Mouse (Mus musculus) MEL (cell line): ENCODE results near the gene Atp6v0e. TPM values are rescaled to one million over a fixed set of nuclear protein-coding genes. Genes with fewer than 3 reads are reported as not detected.

Experiments
- DNase-seq: peaks from one replicate; pipeline ENCODE4 v3.0.0; 2011; ENCODE audit warnings: low read depth, low spot score
- H3K27ac ChIP-seq: 2 replicates; pipeline ENCODE4 v1.5.1; 2012; ENCODE audit warnings: low read depth, mild to moderate bottlenecking, control low read depth, low read length, moderate library complexity; ENCODE audit not compliant: control insufficient read depth
- H3K27me3 ChIP-seq, 2 experiments: fragments of 150-350 bp in 1 of 2; sonication (generic) in 1 of 2; 2 replicates each; pipeline ENCODE4 v1.6.1; 2012; ENCODE audit warnings: low read length in 2 of 2, mild to moderate bottlenecking in 2 of 2, improper control_type of control experiment in 1 of 2, moderate library complexity in 1 of 2; ENCODE audit not compliant: insufficient read depth in 2 of 2, control insufficient read depth in 1 of 2
- H3K36me3 ChIP-seq, 2 experiments: 2 replicates each; pipeline ENCODE4 v1.6.1; 2012 to 2014; ENCODE audit warnings: low read length in 2 of 2, improper control_type of control experiment in 1 of 2, inconsistent platforms in 1 of 2, mild to moderate bottlenecking in 1 of 2; ENCODE audit not compliant: insufficient read depth in 2 of 2, control insufficient read depth in 1 of 2
- H3K4me1 ChIP-seq, 2 experiments: fragments of 150-350 bp in 1 of 2; sonication (generic) in 1 of 2; 2 replicates each; pipeline ENCODE4 v1.6.1; 2012; ENCODE audit warnings: low read length in 2 of 2, improper control_type of control experiment in 1 of 2, mild to moderate bottlenecking in 1 of 2; ENCODE audit not compliant: insufficient read depth in 2 of 2, control insufficient read depth in 1 of 2
- H3K4me3 ChIP-seq, 2 experiments: fragments of 150-350 bp in 1 of 2; sonication (generic) in 1 of 2; 2 replicates each; pipeline ENCODE4 v1.5.1; 2012; ENCODE audit warnings: low read depth in 2 of 2, low read length in 2 of 2, mild to moderate bottlenecking in 2 of 2, moderate library complexity in 2 of 2, control low read depth in 1 of 2, improper control_type of control experiment in 1 of 2; ENCODE audit not compliant: control insufficient read depth in 1 of 2, insufficient read depth in 1 of 2
- H3K79me2 ChIP-seq: 2 replicates; pipeline ENCODE4 v1.6.1; 2012; ENCODE audit warnings: mild to moderate bottlenecking, low read length, moderate library complexity; ENCODE audit not compliant: control insufficient read depth, poor library complexity, insufficient read depth
- H3K9ac ChIP-seq: 2 replicates; pipeline ENCODE4 v1.6.1; 2012; ENCODE audit warnings: low read depth, mild to moderate bottlenecking, control low read depth, low read length, moderate library complexity; ENCODE audit not compliant: control insufficient read depth, poor library complexity, severe bottlenecking
- H3K9me3 ChIP-seq: fragments of 150-350 bp; sonication (generic); replicated peaks from 2 replicates; pipeline ENCODE4 v1.6.1; 2012; ENCODE audit warnings: mild to moderate bottlenecking, low read length, improper control_type of control experiment, moderate library complexity; ENCODE audit not compliant: insufficient read depth
- CHD1 ChIP-seq: IDR thresholded peaks from 2 replicates; pipeline ENCODE4 v1.6.1; 2012; ENCODE audit warnings: low read depth, mild to moderate bottlenecking, inconsistent platforms, low read length, improper control_type of control experiment
- CHD2 ChIP-seq: IDR thresholded peaks from 2 replicates; pipeline ENCODE4 v1.6.1; 2011; ENCODE audit warnings: low read length, improper control_type of control experiment
- CTCF ChIP-seq, 3 experiments: IDR thresholded peaks in 2 of 3; conservative IDR thresholded peaks in 1 of 3; 2 replicates each; pipeline ENCODE4 v1.5.1; 2011 to 2012; ENCODE audit warnings: low read length in 3 of 3, low read depth in 2 of 3, mild to moderate bottlenecking in 2 of 3, improper control_type of control experiment in 1 of 3, inconsistent platforms in 1 of 3, mixed read lengths in 1 of 3, moderate library complexity in 1 of 3; ENCODE audit not compliant: control insufficient read depth in 1 of 3, insufficient read depth in 1 of 3, poor library complexity in 1 of 3, severe bottlenecking in 1 of 3
- E2F4 ChIP-seq: IDR thresholded peaks from 2 replicates; pipeline ENCODE4 v1.6.1; 2011; ENCODE audit warnings: low read depth, low read length, improper control_type of control experiment, borderline replicate concordance
- ELF1 ChIP-seq: IDR thresholded peaks from 2 replicates; pipeline ENCODE4 v1.6.1; 2014; ENCODE audit warnings: low read depth, mild to moderate bottlenecking, inconsistent platforms, low read length, improper control_type of control experiment, moderate library complexity
- ETS1 ChIP-seq: IDR thresholded peaks from 2 replicates; pipeline ENCODE4 v1.6.1; 2012; ENCODE audit warnings: low read depth, mild to moderate bottlenecking, inconsistent platforms, low read length, improper control_type of control experiment, moderate library complexity
- GABPA ChIP-seq: IDR thresholded peaks from 2 replicates; pipeline ENCODE4 v1.6.1; 2012; ENCODE audit warnings: low read depth, mild to moderate bottlenecking, inconsistent platforms, low read length, improper control_type of control experiment, moderate library complexity
- HCFC1 ChIP-seq: IDR thresholded peaks from 2 replicates; pipeline ENCODE4 v1.6.1; 2012; ENCODE audit warnings: low read depth, mild to moderate bottlenecking, inconsistent platforms, low read length, improper control_type of control experiment, moderate library complexity
- JUND ChIP-seq: IDR thresholded peaks from 2 replicates; pipeline ENCODE4 v1.6.1; 2011; ENCODE audit warnings: low read depth, mild to moderate bottlenecking, improper control_type of control experiment, low read length
- KAT2A ChIP-seq: conservative IDR thresholded peaks from 2 replicates; pipeline ENCODE4 v1.6.1; 2012; ENCODE audit warnings: low read depth, low read length, improper control_type of control experiment, inconsistent platforms
- MAFK ChIP-seq: IDR thresholded peaks from 2 replicates; pipeline ENCODE4 v1.6.1; 2011; ENCODE audit warnings: low read depth, mild to moderate bottlenecking, low read length, improper control_type of control experiment, borderline replicate concordance
- MAX ChIP-seq: IDR thresholded peaks from 2 replicates; pipeline ENCODE4 v1.6.1; 2011; ENCODE audit warnings: low read length, improper control_type of control experiment
- MEF2A ChIP-seq: IDR thresholded peaks from 2 replicates; pipeline ENCODE4 v1.6.1; 2014; ENCODE audit warnings: low read depth, mild to moderate bottlenecking, inconsistent platforms, low read length, improper control_type of control experiment; ENCODE audit not compliant: poor library complexity, insufficient replicate concordance, severe bottlenecking; ENCODE audit errors: extremely low read depth
- MXI1 ChIP-seq: IDR thresholded peaks from 2 replicates; pipeline ENCODE4 v1.6.1; 2011; ENCODE audit warnings: mild to moderate bottlenecking, low read depth, low read length, improper control_type of control experiment
- MYB ChIP-seq: IDR thresholded peaks from 2 replicates; pipeline ENCODE4 v1.6.1; 2011; ENCODE audit warnings: mild to moderate bottlenecking, low read depth, low read length, improper control_type of control experiment
- MYC ChIP-seq: IDR thresholded peaks from 2 replicates; pipeline ENCODE4 v1.6.1; 2011; ENCODE audit warnings: low read depth, mild to moderate bottlenecking, low read length, improper control_type of control experiment, moderate library complexity
- NELFE ChIP-seq: IDR thresholded peaks from 2 replicates; pipeline ENCODE4 v1.6.1; 2011; ENCODE audit warnings: low read depth, low read length, improper control_type of control experiment
- NRF1 ChIP-seq: IDR thresholded peaks from 2 replicates; pipeline ENCODE4 v1.6.1; 2014; ENCODE audit warnings: low read depth, mild to moderate bottlenecking, inconsistent platforms, low read length, improper control_type of control experiment, moderate library complexity; ENCODE audit not compliant: poor library complexity, insufficient read depth, severe bottlenecking
- POLR2A ChIP-seq, 2 experiments: IDR thresholded peaks; 2 replicates each; pipeline ENCODE4 v1.6.1; 2011 to 2012; ENCODE audit warnings: low read length in 2 of 2, mild to moderate bottlenecking in 2 of 2, control low read depth in 1 of 2, improper control_type of control experiment in 1 of 2, low read depth in 1 of 2, moderate library complexity in 1 of 2; ENCODE audit not compliant: control insufficient read depth in 1 of 2, insufficient read depth in 1 of 2, poor library complexity in 1 of 2
- POLR2AphosphoS2 ChIP-seq: IDR thresholded peaks from 2 replicates; pipeline ENCODE4 v1.6.1; 2011; ENCODE audit warnings: low read length, improper control_type of control experiment
- POLR2AphosphoS5 ChIP-seq: IDR thresholded peaks from 2 replicates; pipeline ENCODE4 v1.6.1; 2012; ENCODE audit warnings: low read depth, borderline replicate concordance, mild to moderate bottlenecking, inconsistent platforms, low read length, moderate library complexity, mixed read lengths
- SIN3A ChIP-seq: IDR thresholded peaks from 2 replicates; pipeline ENCODE4 v1.6.1; 2012; ENCODE audit warnings: low read length, improper control_type of control experiment, inconsistent platforms
- SMC3 ChIP-seq: IDR thresholded peaks from 2 replicates; pipeline ENCODE4 v1.6.1; 2011; ENCODE audit warnings: low read depth, low read length, improper control_type of control experiment
- TAL1 ChIP-seq: IDR thresholded peaks from 2 replicates; pipeline ENCODE4 v1.6.1; 2012; ENCODE audit warnings: mild to moderate bottlenecking, inconsistent platforms, low read length, moderate library complexity, mixed read lengths
- TCF12 ChIP-seq: IDR thresholded peaks from 2 replicates; pipeline ENCODE4 v1.6.1; 2014; ENCODE audit warnings: low read depth, mild to moderate bottlenecking, inconsistent platforms, low read length, improper control_type of control experiment, moderate library complexity
- UBTF ChIP-seq: IDR thresholded peaks from 2 replicates; pipeline ENCODE4 v1.6.1; 2012; ENCODE audit warnings: low read depth, mild to moderate bottlenecking, inconsistent platforms, low read length, improper control_type of control experiment, moderate library complexity, borderline replicate concordance; ENCODE audit not compliant: insufficient read depth
- USF1 ChIP-seq: IDR thresholded peaks from 2 replicates; pipeline ENCODE4 v1.6.1; 2014; ENCODE audit warnings: low read depth, mild to moderate bottlenecking, inconsistent platforms, low read length, improper control_type of control experiment, moderate library complexity
- USF2 ChIP-seq, 2 experiments: IDR thresholded peaks; 2 replicates each; pipeline ENCODE4 v1.6.1; 2011 to 2012; ENCODE audit warnings: improper control_type of control experiment in 2 of 2, low read length in 2 of 2, borderline replicate concordance in 1 of 2, inconsistent platforms in 1 of 2, low read depth in 1 of 2, mild to moderate bottlenecking in 1 of 2; ENCODE audit not compliant: insufficient read depth in 1 of 2
- ZMIZ1 ChIP-seq: IDR thresholded peaks from 2 replicates; pipeline ENCODE4 v1.6.1; 2012; ENCODE audit warnings: low read depth, mild to moderate bottlenecking, inconsistent platforms, low read length, improper control_type of control experiment, moderate library complexity
- ZNF384 ChIP-seq: IDR thresholded peaks from 2 replicates; pipeline ENCODE4 v1.6.1; 2012; ENCODE audit warnings: low read depth, mild to moderate bottlenecking, inconsistent platforms, low read length, improper control_type of control experiment
- polyA plus RNA-seq, 2 experiments: library from polyadenylated mRNA; stranded (reverse) in 1 of 2; unstranded in 1 of 2; fragments of >175 nt in 1 of 2; fragments of >200 nt in 1 of 2; gene quantifications; 2 replicates each; pipeline versions ENCODE4 v1.2.1 to v1.2.4; 2012; ENCODE audit warnings: low replicate concordance in 2 of 2, low read depth in 1 of 2; ENCODE audit not compliant: insufficient read length in 2 of 2, insufficient read depth in 1 of 2, missing spikeins in 1 of 2
- total RNA-seq: library from RNA; depleted of rRNA; stranded (reverse); fragments of 300-350 nt; gene quantifications from 2 replicates; pipeline ENCODE4 v1.2.3, GENCODE M21; 2012

Gene Atp6v0e
- total and polyA plus RNA-seq, 3 experiments: 173 to 200 TPM; not detected in 1

DNA sequence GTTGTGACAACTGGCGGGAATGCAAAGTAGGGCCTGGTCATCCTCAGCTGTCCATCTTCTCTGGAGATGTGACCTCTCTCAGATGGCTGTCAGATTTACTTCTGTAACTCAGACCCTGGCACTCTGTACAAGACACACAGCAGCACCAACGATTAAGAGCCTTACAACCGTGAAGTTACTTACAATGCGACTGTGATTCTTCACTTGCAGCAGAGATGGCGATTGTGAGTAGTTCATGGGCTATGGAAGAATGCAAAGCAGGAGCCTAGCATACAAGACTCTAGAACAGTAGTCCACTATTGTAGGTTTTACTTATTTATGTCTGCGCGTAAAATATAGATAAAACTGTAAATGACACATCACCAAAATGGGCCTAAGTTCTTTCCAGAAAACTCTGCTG, 12.8 kb downstream of the Atp6v0e start:
- Histone ChIP-seq H3K36me3 (peaks cover 0 to 24% of the 10 kb centered on the region in 2 experiments; a peak in 2 of 4 replicates), H3K4me3 (peak overlapping the region; percentile 58 to 98), H3K9ac (no peak overlapping the region), H3K27ac (no peak overlapping the region), H3K9me3 (no peaks in the 10 kb centered on the region), H3K79me2 (peaks cover 29% of the 10 kb centered on the region), H3K27me3 (no peaks in the 10 kb centered on the region), H3K4me1 (peaks cover 9 to 35% of the 10 kb centered on the region in 2 experiments; a peak in 3 of 4 replicates)
- no peak for DNase-seq
- TF ChIP-seq POLR2A (IDR thresholded peaks at IDR 0.05; ENCODE audit: control insufficient read depth in 1 of 2, insufficient read depth in 1 of 2, low read depth in 1 of 2, low read length in 2 of 2, poor library complexity in 1 of 2): no peak
- no peak for TF ChIP-seq MYB
- TF ChIP-seq MAX: no peak
- TF ChIP-seq HCFC1: no peak
- TF ChIP-seq TCF12: no peak
- no peak for TF ChIP-seq CHD1
- no peak for TF ChIP-seq JUND
- TF ChIP-seq POLR2AphosphoS2: no peak
- no peak for TF ChIP-seq POLR2AphosphoS5

DNA sequence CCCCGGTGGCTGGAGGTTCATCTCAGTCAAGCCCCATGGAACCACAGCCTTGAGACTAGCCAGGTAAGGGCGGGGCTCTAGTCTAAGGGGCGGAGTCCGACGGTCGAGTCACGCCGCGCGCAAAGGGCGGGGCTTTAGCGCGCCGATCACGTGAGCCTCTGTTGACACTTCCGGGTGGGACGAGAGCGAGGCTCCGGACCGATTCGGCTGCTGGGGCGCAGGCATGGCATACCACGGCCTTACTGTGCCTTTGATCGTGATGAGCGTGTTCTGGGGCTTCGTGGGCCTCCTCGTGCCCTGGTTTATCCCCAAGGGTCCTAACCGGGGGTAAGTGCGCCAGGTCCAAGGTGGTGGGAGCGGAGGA, 13.2 kb downstream of the Atp6v0e start:
- peak overlapping the region; percentile 95 for H3K9ac ChIP-seq
- peaks cover 0 to 24% of the 10 kb centered on the region in 2 experiments; a peak in 2 of 4 replicates for H3K36me3 ChIP-seq
- peak overlapping the region; percentile 98 to 100 for H3K4me3 ChIP-seq
- peak overlapping the region; percentile 97 for H3K27ac ChIP-seq
- peak; percentile 93 for DNase-seq
- H3K9me3 ChIP-seq: no peaks in the 10 kb centered on the region
- H3K79me2 ChIP-seq: peaks cover 32% of the 10 kb centered on the region
- no peaks in the 10 kb centered on the region for H3K27me3 ChIP-seq
- peaks cover 9 to 35% of the 10 kb centered on the region in 2 experiments; a peak in 3 of 4 replicates for H3K4me1 ChIP-seq
- TF ChIP-seq TCF12 (no peak), CTCF (IDR thresholded peaks at IDR 0.05 in 2 of 3, conservative IDR thresholded peaks at IDR 0.05 in 1 of 3; ENCODE audit: control insufficient read depth in 1 of 3, insufficient read depth in 1 of 3, low read depth in 2 of 3, low read length in 3 of 3, poor library complexity in 1 of 3, severe bottlenecking in 1 of 3) (no peak), HCFC1 (peak; percentile 72), MYB (no peak), MXI1 (peak; percentile 95), KAT2A (no peak), USF1 (peak; percentile 98), NRF1 (no peak), ZNF384 (no peak), NELFE (peak; percentile 74), CHD1 (no peak), GABPA (no peak), TAL1 (no peak), ZMIZ1 (no peak; the same call in 1 of the 2 replicates), JUND (no peak), SIN3A (peak; percentile 85), MYC (peak; percentile 55; the same call in 1 of the 2 replicates), CHD2 (no peak), UBTF (no peak), ELF1 (peak; percentile 96), ETS1 (no peak), MEF2A (no peak), MAFK (no peak), USF2 (IDR thresholded peaks at IDR 0.05; ENCODE audit: borderline replicate concordance in 1 of 2, insufficient read depth in 1 of 2, low read depth in 1 of 2, low read length in 2 of 2) (peak; percentile 52 to 88; a peak in 3 of 4 replicates), SMC3 (no peak), POLR2A (IDR thresholded peaks at IDR 0.05; ENCODE audit: control insufficient read depth in 1 of 2, insufficient read depth in 1 of 2, low read depth in 1 of 2, low read length in 2 of 2, poor library complexity in 1 of 2) (peak; percentile 77 to 82; a peak in 3 of 4 replicates), E2F4 (no peak)
